Mouse (Mus musculus) CD4-positive naive resting alpha-beta T cell, adult 57 days (primary cell): ENCODE measurements around the gene Gm3376. TPM values are rescaled to one million over a fixed set of nuclear protein-coding genes. Genes with fewer than 3 reads are reported as not detected.

Experiments
- total RNA-seq: library from RNA; stranded (reverse); gene quantifications from one replicate; pipeline ENCODE4 v1.2.4, GENCODE M21; 2023

The Gm3376 gene
- not detected for total RNA-seq

DNA sequence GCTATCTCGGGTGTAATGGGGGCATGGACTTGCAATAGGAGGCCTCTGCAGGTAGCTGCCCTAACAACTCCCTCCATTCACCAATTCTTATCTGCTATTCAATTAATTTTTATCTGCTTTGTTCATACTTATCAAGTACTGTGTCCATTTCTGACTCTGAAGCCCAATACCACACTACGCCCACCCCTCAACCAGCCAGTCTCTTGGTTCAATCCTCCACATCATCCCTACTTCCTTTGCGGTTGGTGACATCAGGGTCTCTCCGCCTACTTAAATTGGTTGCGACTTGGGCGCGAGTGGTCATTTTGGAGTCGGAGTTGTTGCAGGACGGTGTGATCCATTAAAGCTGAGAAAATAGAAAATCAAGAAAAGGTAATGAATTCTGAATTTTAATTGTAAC, at the start of gene Gm3376:
Gm3376 (plus strand) TSS at position 301 of the 400 bp plus-strand sequence.

